Mouse (Mus musculus): ENCODE results near the gene Tenm3. TPM values are rescaled to one million over a fixed set of nuclear protein-coding genes. Genes with fewer than 3 reads are reported as not detected.

Tenm3 gene
- total and polyA plus RNA-seq, 3 experiments: 0.03 to 0.08 (median 0.07) TPM

- Histone ChIP-seq H3K4me3 (replicated peaks in 1 of 3; ENCODE audit: low read depth in 2 of 3, low read length in 2 of 3, poor library complexity in 1 of 3) (no peak overlapping the region), H3K4me2 (ENCODE audit: insufficient read depth, low read depth, poor library complexity, severe bottlenecking) (no peak overlapping the region), H3K36me3 (replicated peaks in 1 of 2; ENCODE audit: control insufficient read depth in 1 of 2, insufficient read depth in 1 of 2, low read length in 1 of 2) (no peaks in the 10 kb centered on the region), H3K9me3 (replicated peaks; ENCODE audit: low read length) (peaks cover 51% of the 10 kb centered on the region), H3K27ac (ENCODE audit: insufficient read depth, low read depth) (no peak overlapping the region), H3K4me1 (ENCODE audit: control insufficient read depth in 1 of 2, insufficient read depth in 2 of 2) (no peaks in the 10 kb centered on the region), H3K27me3 (replicated peaks) (no peaks in the 10 kb centered on the region), H3K9ac (ENCODE audit: insufficient read depth, low read depth) (no peak overlapping the region), H3K79me2 (replicated peaks; ENCODE audit: control insufficient read depth, extremely low read depth, insufficient read depth, poor library complexity, severe bottlenecking) (no peaks in the 10 kb centered on the region)
- in situ Hi-C loops (cut with MboI; ENCODE audit: low pct_ligation_motif_present, low pct_unique_long_range_greater_than_20kb, low sequenced_read_pairs): no loop called here
- no peak for DNase-seq (ENCODE audit: extremely low read depth)
- TF ChIP-seq EP300 (IDR thresholded peaks at IDR 0.05; ENCODE audit: low read length): no peak
- no peak for TF ChIP-seq CHD2 (IDR thresholded peaks at IDR 0.05; ENCODE audit: low read length)
- no peak for TF ChIP-seq TCF12 (IDR thresholded peaks at IDR 0.05; ENCODE audit: low read depth, low read length)
- TF ChIP-seq MXI1 (IDR thresholded peaks at IDR 0.05; ENCODE audit: low read depth, low read length): no peak
- TF ChIP-seq ZNF384 (IDR thresholded peaks at IDR 0.05; ENCODE audit: low read depth, low read length): no peak
- TF ChIP-seq POLR2AphosphoS2 (IDR thresholded peaks at IDR 0.05; ENCODE audit: low read depth, low read length): no peak
- no peak for TF ChIP-seq CHD1 (IDR thresholded peaks at IDR 0.05; ENCODE audit: low read depth, low read length)
- no peak for TF ChIP-seq RAD21 (IDR thresholded peaks at IDR 0.05; ENCODE audit: low read depth, low read length)
- no peak for TF ChIP-seq UBTF (IDR thresholded peaks at IDR 0.05; ENCODE audit: low read depth, low read length)
- TF ChIP-seq HCFC1 (IDR thresholded peaks at IDR 0.05; ENCODE audit: low read depth, low read length): no peak
- TF ChIP-seq USF2 (conservative IDR thresholded peaks at IDR 0.05; ENCODE audit: low read depth, low read length): no peak
- no peak for TF ChIP-seq MAFK (IDR thresholded peaks at IDR 0.05; ENCODE audit: insufficient replicate concordance, low read length)
- TF ChIP-seq BHLHE40 (IDR thresholded peaks at IDR 0.05; ENCODE audit: low read depth, low read length): no peak
- TF ChIP-seq RCOR1 (conservative IDR thresholded peaks at IDR 0.05; ENCODE audit: low read depth, low read length): no peak
- no peak for TF ChIP-seq NELFE (IDR thresholded peaks at IDR 0.05; ENCODE audit: low read depth, low read length)
- TF ChIP-seq ELF1 (IDR thresholded peaks at IDR 0.05; ENCODE audit: low read depth, low read length): no peak
- TF ChIP-seq GABPA (IDR thresholded peaks at IDR 0.05; ENCODE audit: insufficient replicate concordance, low read depth, low read length): no peak
- no peak for TF ChIP-seq ZC3H11A (IDR thresholded peaks at IDR 0.05; ENCODE audit: low read depth, low read length)
- TF ChIP-seq MAZ (IDR thresholded peaks at IDR 0.05; ENCODE audit: low read depth, low read length): no peak
- no peak for TF ChIP-seq SIN3A (IDR thresholded peaks at IDR 0.05; ENCODE audit: low read length)
- dilution Hi-C loops (cut with MboI; ENCODE audit: extremely low pct_ligation_motif_present, extremely low pct_unique_long_range_greater_than_20kb, low sequenced_read_pairs): no loop called here
Measured at GRCm38 (mm10) chr8:48517431-48517830, 326.3 kb downstream of the Tenm3 start.

- Histone ChIP-seq H3K9ac (ENCODE audit: insufficient read depth, low read depth) (no peak overlapping the region), H3K4me2 (ENCODE audit: insufficient read depth, low read depth, poor library complexity, severe bottlenecking) (no peak overlapping the region), H3K79me2 (replicated peaks; ENCODE audit: control insufficient read depth, extremely low read depth, insufficient read depth, poor library complexity, severe bottlenecking) (no peaks in the 10 kb centered on the region), H3K27me3 (replicated peaks) (no peaks in the 10 kb centered on the region), H3K27ac (ENCODE audit: insufficient read depth, low read depth) (no peak overlapping the region), H3K4me1 (ENCODE audit: control insufficient read depth in 1 of 2, insufficient read depth in 2 of 2) (no peaks in the 10 kb centered on the region), H3K36me3 (replicated peaks in 1 of 2; ENCODE audit: control insufficient read depth in 1 of 2, insufficient read depth in 1 of 2, low read length in 1 of 2) (no peaks in the 10 kb centered on the region), H3K9me3 (replicated peaks; ENCODE audit: low read length) (peaks cover 51% of the 10 kb centered on the region), H3K4me3 (replicated peaks in 1 of 3; ENCODE audit: low read depth in 2 of 3, low read length in 2 of 3, poor library complexity in 1 of 3) (no peak overlapping the region)
- TF ChIP-seq ZNF384 (IDR thresholded peaks at IDR 0.05; ENCODE audit: low read depth, low read length) (no peak), RCOR1 (conservative IDR thresholded peaks at IDR 0.05; ENCODE audit: low read depth, low read length) (no peak), ETS1 (conservative IDR thresholded peaks at IDR 0.05; ENCODE audit: low read depth, low read length) (no peak), MXI1 (IDR thresholded peaks at IDR 0.05; ENCODE audit: low read depth, low read length) (no peak), MAX (IDR thresholded peaks at IDR 0.05; ENCODE audit: low read length) (no peak), JUN (IDR thresholded peaks at IDR 0.05; ENCODE audit: insufficient read depth, low read depth, low read length) (no peak), ZKSCAN1 (IDR thresholded peaks at IDR 0.05; ENCODE audit: borderline replicate concordance, low read depth, low read length) (no peak), CHD2 (IDR thresholded peaks at IDR 0.05; ENCODE audit: low read length) (no peak), POLR2A (IDR thresholded peaks at IDR 0.05; ENCODE audit: low read depth, low read length) (no peak), PAX5 (IDR thresholded peaks at IDR 0.05; ENCODE audit: low read length) (no peak), USF2 (conservative IDR thresholded peaks at IDR 0.05; ENCODE audit: low read depth, low read length) (no peak), E2F4 (IDR thresholded peaks at IDR 0.05; ENCODE audit: insufficient replicate concordance, low read depth, low read length) (no peak), SIN3A (IDR thresholded peaks at IDR 0.05; ENCODE audit: low read length) (no peak), MAFK (IDR thresholded peaks at IDR 0.05; ENCODE audit: insufficient replicate concordance, low read length) (no peak), USF1 (IDR thresholded peaks at IDR 0.05; ENCODE audit: low read depth, low read length) (no peak), POLR2AphosphoS2 (IDR thresholded peaks at IDR 0.05; ENCODE audit: low read depth, low read length) (no peak), ELF1 (IDR thresholded peaks at IDR 0.05; ENCODE audit: low read depth, low read length) (no peak), JUND (conservative IDR thresholded peaks at IDR 0.05; ENCODE audit: low read depth, low read length) (no peak), SMC3 (IDR thresholded peaks at IDR 0.05; ENCODE audit: low read depth, low read length) (no peak)
- in situ Hi-C loops (cut with MboI; ENCODE audit: low pct_ligation_motif_present, low pct_unique_long_range_greater_than_20kb, low sequenced_read_pairs): no loop called here
- DNase-seq (ENCODE audit: extremely low read depth): no peak
- dilution Hi-C loops (cut with MboI; ENCODE audit: extremely low pct_ligation_motif_present, extremely low pct_unique_long_range_greater_than_20kb, low sequenced_read_pairs): no loop called here
Measured at GRCm38 (mm10) chr8:48514230-48514629, 329.5 kb downstream of the Tenm3 start.

All from CH12.LX (cell line).